Comparison of ENCODE assay signal across 15 mouse cellular contexts in the genomic region with DNA sequence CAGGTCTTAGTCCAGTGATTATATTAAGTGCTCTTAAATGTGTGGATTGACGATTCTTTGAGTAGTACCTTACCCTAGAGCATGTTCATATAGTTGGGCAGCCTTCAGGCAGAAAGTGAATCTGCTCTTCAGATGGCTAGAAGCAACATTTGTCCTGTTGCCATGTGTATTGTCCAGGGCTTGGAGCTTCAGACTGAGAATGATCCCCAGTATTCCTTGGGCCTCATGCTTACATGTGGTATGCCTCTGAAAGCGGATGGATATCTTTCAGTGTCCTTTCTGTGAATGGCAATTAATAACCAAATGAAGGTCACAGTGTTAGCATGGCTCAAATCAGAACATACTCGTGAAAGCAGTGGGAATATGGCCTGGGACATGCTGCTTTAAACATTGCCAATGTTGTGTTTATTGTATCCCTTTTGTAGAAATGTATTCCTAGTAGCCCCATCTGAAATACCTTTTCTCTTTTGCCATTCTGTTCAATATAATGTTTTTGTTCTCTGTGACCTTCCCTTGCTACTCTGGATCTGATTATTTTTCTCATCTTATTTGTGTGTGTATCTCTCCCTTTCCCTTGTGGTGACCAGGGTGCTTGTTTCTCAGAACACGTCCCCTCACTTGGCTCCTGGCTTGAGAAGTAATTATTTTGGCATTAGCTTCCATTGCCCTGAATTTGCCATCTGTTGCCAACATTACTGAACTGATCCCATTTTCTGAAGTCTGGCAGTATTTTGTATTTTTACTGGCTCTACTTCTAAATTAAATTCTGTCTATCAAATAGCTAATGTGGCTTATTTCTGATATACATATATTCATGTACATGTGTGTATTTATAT.
DNase-seq lines count a peak whose midpoint lies in the region; ATAC-seq and TF ChIP-seq lines count a peak whose summit lies in the region.
"Had no signal": no experiment of that assay in that cellular context is flagged by ENCODE, and none has a peak within 500 bp of the region (broad histone marks: within the 10 kb centered on the region; RNA-seq: fewer than 3 reads in every experiment).

No protein-coding gene starts in this region.

- WGBS in hindbrain, embryonic 13.5 days = 70% methylated on average over 4 of the region's 4 CpGs
- 77% methylated on average over 4 of the region's 4 CpGs for WGBS in hindbrain, embryonic 10.5 days
- 59% methylated on average over 4 of the region's 4 CpGs for WGBS in lung, adult 2 months

- H3K36me3 ChIP-seq in hindbrain, embryonic 13.5 days = no peaks in the 10 kb centered on the region
- no peaks in the 10 kb centered on the region for H3K36me3 ChIP-seq in hindbrain, embryonic 10.5 days
- H3K36me3 ChIP-seq: embryonic facial prominence, embryonic 10.5 days; liver, embryonic 15.5 days had no signal

- H3K9ac ChIP-seq in hindbrain, embryonic 13.5 days = no peak overlapping the region
- H3K9ac ChIP-seq: liver, embryonic 15.5 days had no signal

- intact Hi-C loops in gastrocnemius, adult 2 months (cut with DNase I) = no loop called here

- DNase-seq in hindbrain, embryonic 10.5 days (ENCODE audit: low spot score) = no peak
- DNase-seq in brain, embryonic 14.5 days (ENCODE audit: low read depth) = peak; percentile 86
- DNase-seq in cerebellum, postnatal 10 days = peak; percentile 77 to 80
- peak; percentile 34 for DNase-seq in layer of hippocampus, adult 9-11 months
- DNase-seq in gastrocnemius, adult 2 months = no peak
- no peak for DNase-seq in lung, postnatal 14 days
- no peak for DNase-seq in lung, adult 2 months
- DNase-seq: heart, adult 11 months; heart, postnatal 14 days; right cerebral cortex, postnatal 14 days; thymus, postnatal 4 days had no signal

- H3K27me3 ChIP-seq in hindbrain, embryonic 13.5 days = no peaks in the 10 kb centered on the region
- no peaks in the 10 kb centered on the region for H3K27me3 ChIP-seq in hindbrain, embryonic 10.5 days (ENCODE audit: insufficient read depth, poor library complexity, severe bottlenecking)
- H3K27me3 ChIP-seq: liver, embryonic 15.5 days; megakaryocyte, embryonic 14.5 days had no signal

- no peak for TF ChIP-seq CTCF in brain, embryonic 14.5 days (IDR thresholded peaks at IDR 0.05; ENCODE audit: borderline replicate concordance, extremely low read depth, insufficient read depth, insufficient read length)
- TF ChIP-seq CTCF in gastrocnemius, adult 2 months (IDR thresholded peaks at IDR 0.05) = no peak
- no peak for TF ChIP-seq CTCF in lung, adult 2 months (IDR thresholded peaks at IDR 0.05; ENCODE audit: insufficient read depth, low read length)

- no peak overlapping the region for H3K4me2 ChIP-seq in hindbrain, embryonic 13.5 days
- H3K4me2 ChIP-seq: liver, embryonic 15.5 days had no signal

- H3K4me1 ChIP-seq in hindbrain, embryonic 13.5 days (replicated peaks) = peaks cover 6% of the 10 kb centered on the region
- H3K4me1 ChIP-seq in hindbrain, embryonic 10.5 days (replicated peaks) = peaks cover 15% of the 10 kb centered on the region
- no peaks in the 10 kb centered on the region for H3K4me1 ChIP-seq in lung, adult 2 months (ENCODE audit: control insufficient read depth, insufficient read depth, low read length)
- H3K4me1 ChIP-seq: embryonic facial prominence, embryonic 10.5 days; liver, embryonic 15.5 days; megakaryocyte, embryonic 14.5 days had no signal

- H3K4me3 ChIP-seq in hindbrain, embryonic 13.5 days = no peak overlapping the region
- H3K4me3 ChIP-seq in hindbrain, embryonic 10.5 days = no peak overlapping the region
- no peak overlapping the region for H3K4me3 ChIP-seq in gastrocnemius, adult 2 months
- H3K4me3 ChIP-seq in lung, adult 2 months (replicated peaks; ENCODE audit: extremely low read depth, low read depth, low read length) = no peak overlapping the region
- H3K4me3 ChIP-seq: embryonic facial prominence, embryonic 10.5 days; liver, embryonic 15.5 days; megakaryocyte, embryonic 14.5 days had no signal

- 0 out of 2 replicates have a peak overlapping the region, but pooled peaks have one; percentile 15 for H3K27ac ChIP-seq in hindbrain, embryonic 13.5 days
- H3K27ac ChIP-seq in hindbrain, embryonic 10.5 days = no peak overlapping the region
- no peak overlapping the region for H3K27ac ChIP-seq in gastrocnemius, adult 2 months
- H3K27ac ChIP-seq: embryonic facial prominence, embryonic 10.5 days; liver, embryonic 15.5 days had no signal

- no peaks in the 10 kb centered on the region for H3K9me3 ChIP-seq in hindbrain, embryonic 13.5 days
- H3K9me3 ChIP-seq in hindbrain, embryonic 10.5 days = no peaks in the 10 kb centered on the region
- H3K9me3 ChIP-seq: embryonic facial prominence, embryonic 10.5 days; liver, embryonic 15.5 days had no signal

- no peak for ATAC-seq in hindbrain, embryonic 13.5 days (ENCODE audit: low FRiP score)

- TF ChIP-seq POLR2A in brain, embryonic 14.5 days (IDR thresholded peaks at IDR 0.05; ENCODE audit: borderline replicate concordance, extremely low read depth, insufficient read depth, insufficient read length, poor library complexity, severe bottlenecking) = no peak
- TF ChIP-seq POLR2A in lung, adult 2 months (IDR thresholded peaks at IDR 0.05; ENCODE audit: borderline replicate concordance, extremely low read depth, low read depth, low read length) = no peak

Comparison
In these comparisons a context has a peak if more than half of its experiments do, and no peak if none do; other contexts are left out.
1. DNase-seq: peak in brain, embryonic 14.5 days (single experiment), cerebellum, postnatal 10 days (2 of 2) and layer of hippocampus, adult 9-11 months (single experiment); none in hindbrain, embryonic 10.5 days (single experiment), gastrocnemius, adult 2 months (single experiment), lung, postnatal 14 days (single experiment) and lung, adult 2 months (single experiment).